Mouse (Mus musculus) spleen, adult 2 months (tissue): ENCODE results near the gene Wdr62.

Experiments used
- CTCF ChIP-seq: fragments of 200-500 bp; IDR thresholded peaks from 2 replicates; pipeline ENCODE4 v1.5.1; 2011; ENCODE audit warnings: mild to moderate bottlenecking, inconsistent platforms; ENCODE audit not compliant: insufficient read depth, insufficient read length, insufficient replicate concordance; ENCODE audit errors: extremely low read depth
- POLR2A ChIP-seq: fragments of 200-500 bp; IDR thresholded peaks from 2 replicates; pipeline ENCODE4 v1.6.1; 2011; ENCODE audit warnings: low read depth, low read length, inconsistent platforms

- TF ChIP-seq CTCF, result no peak
- TF ChIP-seq POLR2A, result no peak
These were observed 87.2 kb downstream of the Wdr62 start for GRCm38 (mm10) chr7:30193013-30193412.
